Mouse (Mus musculus): ENCODE data around the gene Ros1. TPM values are rescaled to one million over a fixed set of nuclear protein-coding genes. Genes with fewer than 3 reads are reported as not detected.

Gene Ros1
- polyA plus RNA-seq, 1 experiment: not detected

GRCm38 (mm10) chr10:52219600-52219999 lies 24.6 kb upstream of the Ros1 start:
- no peak for TF ChIP-seq POLR2A (IDR thresholded peaks at IDR 0.05; ENCODE audit: borderline replicate concordance, low read depth, low read length)
- TF ChIP-seq CTCF (IDR thresholded peaks at IDR 0.05; ENCODE audit: low read depth, low read length): no peak
- no peak overlapping the region for H3K4me3 ChIP-seq (ENCODE audit: insufficient read depth, low read length)
- no peak overlapping the region for H3K27ac ChIP-seq (ENCODE audit: insufficient read depth, low read depth, low read length)
- H3K4me1 ChIP-seq (ENCODE audit: control insufficient read depth, insufficient read depth, low read length): no peaks in the 10 kb centered on the region

DNA sequence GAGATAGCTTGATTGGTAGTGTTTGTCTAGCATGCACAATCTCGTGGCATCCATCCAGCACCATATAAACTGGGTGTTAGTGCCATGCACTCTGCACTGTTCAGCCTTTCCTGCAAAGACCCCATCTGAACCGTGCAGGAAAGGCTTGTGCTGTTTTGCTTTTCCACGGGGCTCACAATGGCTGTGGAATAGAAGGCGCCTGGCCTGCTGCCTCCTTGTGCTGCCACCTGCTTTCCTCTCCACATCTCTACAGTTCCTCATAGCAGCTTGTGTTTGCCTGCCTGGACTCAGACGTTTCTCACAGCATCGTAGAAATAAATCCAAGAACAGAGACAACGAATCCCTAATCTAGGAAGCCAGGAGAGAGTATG lies 22.5 kb upstream of the Ros1 start:
- H3K4me1 ChIP-seq (ENCODE audit: control insufficient read depth, insufficient read depth, low read length): no peaks in the 10 kb centered on the region
- H3K27ac ChIP-seq (ENCODE audit: insufficient read depth, low read depth, low read length): no peak overlapping the region
- TF ChIP-seq CTCF (IDR thresholded peaks at IDR 0.05; ENCODE audit: low read depth, low read length): no peak
- no peak for TF ChIP-seq POLR2A (IDR thresholded peaks at IDR 0.05; ENCODE audit: borderline replicate concordance, low read depth, low read length)
- H3K4me3 ChIP-seq (ENCODE audit: insufficient read depth, low read length): no peak overlapping the region

DNA sequence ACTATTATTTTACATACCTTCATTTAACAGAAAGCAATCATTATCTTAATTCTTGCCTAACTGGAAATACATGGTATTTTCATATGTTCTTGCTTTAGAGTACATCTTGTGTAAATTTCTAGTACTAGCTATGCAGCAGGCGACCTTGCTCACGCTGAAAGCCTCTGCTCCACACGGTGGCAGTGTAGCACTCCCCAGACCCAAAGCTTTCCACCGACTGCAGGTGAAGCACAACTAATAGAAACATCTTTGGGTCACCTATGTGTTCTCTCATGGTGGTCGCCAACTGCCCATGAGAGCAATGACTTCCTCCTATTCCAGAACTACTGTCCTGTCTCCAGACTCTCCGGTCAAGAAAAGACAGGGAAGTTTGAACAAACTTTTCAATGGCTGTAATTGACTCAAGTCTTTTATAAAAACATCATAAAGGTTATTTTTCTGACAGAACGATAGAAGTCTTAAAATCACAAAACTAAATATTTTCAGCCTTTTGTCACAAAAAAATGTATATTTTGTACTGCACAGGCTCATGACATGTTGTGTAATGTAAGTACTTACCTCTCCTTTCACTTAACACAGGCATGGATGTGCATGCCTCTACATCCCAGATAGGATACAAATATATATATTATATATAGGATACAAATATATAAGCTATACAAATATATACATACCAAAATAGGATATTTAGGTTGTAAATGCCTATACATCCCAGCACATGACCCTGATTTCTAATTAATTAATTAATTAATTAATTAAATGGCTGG lies 21.9 kb upstream of the Ros1 start:
- Histone ChIP-seq H3K27ac (ENCODE audit: insufficient read depth, low read depth, low read length) (no peak overlapping the region), H3K4me1 (ENCODE audit: control insufficient read depth, insufficient read depth, low read length) (no peaks in the 10 kb centered on the region), H3K4me3 (ENCODE audit: insufficient read depth, low read length) (no peak overlapping the region)
- TF ChIP-seq CTCF (IDR thresholded peaks at IDR 0.05; ENCODE audit: low read depth, low read length): 0 out of 2 replicates have a peak, but pooled peaks have one; percentile 17
- no peak for TF ChIP-seq POLR2A (IDR thresholded peaks at IDR 0.05; ENCODE audit: borderline replicate concordance, low read depth, low read length)

DNA sequence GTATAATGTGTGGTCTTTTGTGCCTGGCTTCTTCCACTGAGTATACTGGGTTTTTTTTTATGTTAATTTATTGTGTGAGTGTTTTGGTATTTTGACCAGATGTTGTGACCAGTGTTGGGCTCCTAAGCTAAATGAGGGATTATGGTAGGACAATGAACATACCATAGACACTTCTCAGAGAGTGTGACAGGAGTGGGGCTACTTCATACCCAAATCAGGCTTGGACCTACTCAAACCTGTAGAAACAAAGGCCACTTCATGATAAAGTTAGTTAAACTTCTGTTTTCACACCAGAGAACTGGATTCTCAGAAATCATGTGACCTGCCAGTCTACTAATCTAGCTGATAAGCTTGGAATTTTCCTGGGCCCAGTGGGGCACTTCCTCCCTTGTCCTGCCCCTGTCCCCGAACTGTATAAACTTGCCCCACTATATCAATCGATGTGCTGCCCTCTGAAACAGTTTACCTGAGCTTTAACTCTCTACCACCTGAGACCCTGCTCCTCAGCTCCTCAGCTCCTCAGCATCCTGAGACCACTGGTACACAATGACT lies 20.3 kb upstream of the Ros1 start:
- Histone ChIP-seq H3K27ac (ENCODE audit: insufficient read depth, low read depth, low read length) (no peak overlapping the region), H3K4me1 (ENCODE audit: control insufficient read depth, insufficient read depth, low read length) (no peaks in the 10 kb centered on the region), H3K4me3 (ENCODE audit: insufficient read depth, low read length) (no peak overlapping the region)
- TF ChIP-seq CTCF (IDR thresholded peaks at IDR 0.05; ENCODE audit: low read depth, low read length): no peak
- no peak for TF ChIP-seq POLR2A (IDR thresholded peaks at IDR 0.05; ENCODE audit: borderline replicate concordance, low read depth, low read length)

DNA sequence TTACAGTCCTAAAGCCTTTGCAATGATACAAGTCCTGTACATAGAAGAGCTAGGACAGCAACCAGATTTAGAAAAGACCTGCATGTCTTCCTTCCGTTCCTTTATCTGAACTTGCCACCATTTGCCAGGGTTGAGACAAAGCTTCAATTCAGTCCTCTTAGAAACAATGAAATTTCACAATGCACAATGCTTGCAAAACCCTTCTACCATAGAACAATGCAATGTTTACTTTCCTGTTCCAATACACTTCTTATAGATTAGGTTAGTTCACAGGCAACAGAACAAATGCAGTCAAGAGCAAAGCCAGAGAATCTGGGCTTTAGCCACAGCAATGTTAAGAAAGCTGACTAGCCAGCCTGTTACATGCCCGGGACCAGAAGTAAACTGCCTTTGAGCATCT lies 9.0 kb upstream of the Ros1 start:
- Histone ChIP-seq H3K27ac (ENCODE audit: insufficient read depth, low read depth, low read length) (no peak overlapping the region), H3K4me3 (ENCODE audit: insufficient read depth, low read length) (no peak overlapping the region), H3K4me1 (ENCODE audit: control insufficient read depth, insufficient read depth, low read length) (no peaks in the 10 kb centered on the region)
- TF ChIP-seq POLR2A (IDR thresholded peaks at IDR 0.05; ENCODE audit: borderline replicate concordance, low read depth, low read length) (no peak), CTCF (IDR thresholded peaks at IDR 0.05; ENCODE audit: low read depth, low read length) (no peak)

DNA sequence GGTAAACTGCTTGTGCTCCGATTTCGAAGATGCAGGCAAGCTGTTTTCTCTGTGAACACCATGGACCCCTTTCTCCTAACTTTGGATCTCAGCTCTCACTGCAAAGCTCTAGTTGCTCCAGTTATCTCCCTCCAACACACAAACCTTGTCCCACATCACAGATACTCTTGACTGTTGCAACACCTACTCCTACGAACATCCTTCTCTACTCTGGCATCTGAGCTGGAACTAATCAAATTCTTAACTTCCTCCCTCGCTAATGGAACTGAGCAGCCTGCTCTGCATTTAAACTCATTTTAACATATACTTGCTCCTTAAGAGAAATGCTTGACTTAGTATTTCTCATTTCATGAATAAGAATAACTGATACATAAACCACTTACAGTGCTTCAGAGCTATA lies 9.1 kb downstream of the Ros1 start:
- TF ChIP-seq POLR2A (IDR thresholded peaks at IDR 0.05; ENCODE audit: borderline replicate concordance, low read depth, low read length) (no peak), CTCF (IDR thresholded peaks at IDR 0.05; ENCODE audit: low read depth, low read length) (no peak)
- H3K4me1 ChIP-seq (ENCODE audit: control insufficient read depth, insufficient read depth, low read length): no peaks in the 10 kb centered on the region
- H3K27ac ChIP-seq (ENCODE audit: insufficient read depth, low read depth, low read length): no peak overlapping the region
- H3K4me3 ChIP-seq (ENCODE audit: insufficient read depth, low read length): no peak overlapping the region

DNA sequence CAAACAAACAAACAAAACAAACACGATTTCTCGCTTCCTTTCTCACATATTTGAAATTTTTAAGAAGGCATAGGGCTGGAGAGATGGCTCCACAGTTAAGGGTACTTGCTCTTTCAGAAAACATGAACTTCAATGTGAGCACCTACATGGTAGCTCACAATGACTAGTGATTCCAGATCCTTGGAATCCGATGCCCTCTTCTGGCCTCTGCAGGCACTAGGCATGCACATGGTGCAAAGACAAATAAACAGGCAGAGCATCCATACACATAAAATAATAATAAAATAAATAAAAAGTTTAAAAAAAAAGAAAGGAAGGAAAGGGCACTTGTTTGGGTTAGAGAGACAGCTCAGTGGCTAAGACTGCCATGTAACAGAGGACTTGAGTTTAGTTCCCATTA lies 12.2 kb downstream of the Ros1 start:
- no peak overlapping the region for H3K27ac ChIP-seq (ENCODE audit: insufficient read depth, low read depth, low read length)
- no peak for TF ChIP-seq POLR2A (IDR thresholded peaks at IDR 0.05; ENCODE audit: borderline replicate concordance, low read depth, low read length)
- TF ChIP-seq CTCF (IDR thresholded peaks at IDR 0.05; ENCODE audit: low read depth, low read length): no peak
- no peak overlapping the region for H3K4me3 ChIP-seq (ENCODE audit: insufficient read depth, low read length)
- H3K4me1 ChIP-seq (ENCODE audit: control insufficient read depth, insufficient read depth, low read length): no peaks in the 10 kb centered on the region

GRCm38 (mm10) chr10:52174376-52174775 lies 20.7 kb downstream of the Ros1 start:
- TF ChIP-seq CTCF (IDR thresholded peaks at IDR 0.05; ENCODE audit: low read depth, low read length): no peak
- no peak for TF ChIP-seq POLR2A (IDR thresholded peaks at IDR 0.05; ENCODE audit: borderline replicate concordance, low read depth, low read length)
- Histone ChIP-seq H3K4me1 (ENCODE audit: control insufficient read depth, insufficient read depth, low read length) (no peaks in the 10 kb centered on the region), H3K27ac (ENCODE audit: insufficient read depth, low read depth, low read length) (no peak overlapping the region), H3K4me3 (ENCODE audit: insufficient read depth, low read length) (no peak overlapping the region)

DNA sequence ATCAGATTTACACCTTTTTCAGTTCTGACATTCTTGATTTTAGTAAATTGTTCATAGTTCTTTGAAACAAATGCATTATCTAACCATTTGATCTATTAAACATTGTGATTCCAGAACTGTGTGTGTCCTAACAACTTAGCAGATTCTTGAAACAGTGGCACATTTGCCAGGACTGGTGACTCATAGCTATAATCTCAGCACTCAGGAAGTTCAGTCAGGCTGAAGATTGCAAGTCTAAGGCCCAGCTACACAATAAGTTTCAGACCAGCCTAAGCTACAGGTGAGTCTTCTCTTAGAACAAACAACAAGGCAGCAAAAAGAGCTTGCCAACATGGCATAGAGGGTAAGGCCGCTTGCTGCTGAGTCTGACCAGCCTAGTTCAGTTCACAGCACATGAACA lies 24.6 kb downstream of the Ros1 start:
- Histone ChIP-seq H3K27ac (ENCODE audit: insufficient read depth, low read depth, low read length) (no peak overlapping the region), H3K4me1 (ENCODE audit: control insufficient read depth, insufficient read depth, low read length) (no peaks in the 10 kb centered on the region), H3K4me3 (ENCODE audit: insufficient read depth, low read length) (no peak overlapping the region)
- no peak for TF ChIP-seq POLR2A (IDR thresholded peaks at IDR 0.05; ENCODE audit: borderline replicate concordance, low read depth, low read length)
- TF ChIP-seq CTCF (IDR thresholded peaks at IDR 0.05; ENCODE audit: low read depth, low read length): no peak

DNA sequence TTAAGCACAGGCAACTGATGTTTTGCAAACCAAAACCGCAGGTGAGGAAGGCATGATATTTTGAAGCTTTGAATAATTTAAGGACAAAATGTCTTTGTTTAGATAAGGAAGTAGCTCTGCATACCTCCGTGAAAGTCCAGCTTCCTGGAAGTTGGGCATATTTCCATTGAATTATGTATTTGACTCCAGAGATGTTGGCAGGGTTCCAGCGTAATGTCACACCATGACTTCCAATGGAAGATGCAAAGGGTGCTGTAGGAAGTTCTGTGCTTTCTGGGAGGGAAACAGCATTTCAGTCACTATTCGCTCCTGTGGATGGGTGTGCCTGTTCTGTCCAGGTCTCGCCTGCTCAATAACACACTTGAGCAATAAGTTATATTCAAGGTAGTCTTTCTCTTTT lies 25.2 kb downstream of the Ros1 start:
- Histone ChIP-seq H3K27ac (ENCODE audit: insufficient read depth, low read depth, low read length) (no peak overlapping the region), H3K4me3 (ENCODE audit: insufficient read depth, low read length) (no peak overlapping the region), H3K4me1 (ENCODE audit: control insufficient read depth, insufficient read depth, low read length) (no peaks in the 10 kb centered on the region)
- TF ChIP-seq CTCF (IDR thresholded peaks at IDR 0.05; ENCODE audit: low read depth, low read length): no peak
- TF ChIP-seq POLR2A (IDR thresholded peaks at IDR 0.05; ENCODE audit: borderline replicate concordance, low read depth, low read length): no peak

Measured in bone marrow macrophage, adult 2 months (primary cell).